Mouse (Mus musculus): ENCODE data around the gene Osbpl9.
A peak's percentile ranks its signal among the peaks of the same experiment; 100 is the strongest.

Gene Osbpl9

DNA sequence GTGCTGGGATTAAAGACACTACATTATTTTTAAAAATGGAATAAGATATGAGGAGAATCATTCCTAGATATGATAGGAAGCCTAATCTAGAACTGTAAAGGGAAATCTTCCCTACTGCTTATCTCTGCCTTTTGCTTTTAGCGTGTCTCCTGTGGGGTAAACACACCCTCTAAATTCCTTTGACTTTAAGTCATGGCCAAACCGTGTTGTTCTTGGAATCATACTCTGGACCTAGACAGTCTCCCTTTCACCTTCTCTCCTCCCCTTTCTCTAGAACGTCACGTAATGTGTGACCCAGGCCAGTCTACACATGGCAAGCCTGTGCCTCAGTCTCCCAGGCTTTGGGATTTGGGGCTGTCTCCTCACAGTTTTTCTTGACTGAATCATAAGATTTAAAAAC lies 153.8 kb downstream of the Osbpl9 start:
- DNase-seq (ENCODE audit: inconsistent age in 2 of 2, low spot score in 1 of 2): peak in 1 of 2 experiments; percentile 68

DNA sequence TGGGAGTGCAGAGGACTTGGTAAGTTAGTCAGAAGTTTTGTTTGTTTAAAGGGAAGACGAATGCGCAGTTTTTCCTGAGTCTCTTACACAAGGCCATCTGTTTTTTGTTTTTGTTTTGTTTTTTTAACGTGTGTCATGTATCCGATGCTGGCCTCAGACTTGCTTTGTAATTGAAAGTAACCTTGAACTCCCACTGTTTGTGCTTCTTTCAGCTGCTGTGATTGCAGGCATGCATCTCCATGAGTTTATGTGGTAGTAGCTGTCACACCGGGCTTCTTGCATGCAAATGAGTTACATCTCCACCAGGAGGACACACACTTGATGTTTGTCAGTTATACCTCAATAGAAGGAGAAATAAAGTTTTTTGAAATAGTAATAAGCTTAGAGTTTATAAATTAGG lies 158.3 kb downstream of the Osbpl9 start:
- peak in 1 of 2 experiments; percentile 69 for DNase-seq (ENCODE audit: inconsistent age in 2 of 2, low spot score in 1 of 2)

DNA sequence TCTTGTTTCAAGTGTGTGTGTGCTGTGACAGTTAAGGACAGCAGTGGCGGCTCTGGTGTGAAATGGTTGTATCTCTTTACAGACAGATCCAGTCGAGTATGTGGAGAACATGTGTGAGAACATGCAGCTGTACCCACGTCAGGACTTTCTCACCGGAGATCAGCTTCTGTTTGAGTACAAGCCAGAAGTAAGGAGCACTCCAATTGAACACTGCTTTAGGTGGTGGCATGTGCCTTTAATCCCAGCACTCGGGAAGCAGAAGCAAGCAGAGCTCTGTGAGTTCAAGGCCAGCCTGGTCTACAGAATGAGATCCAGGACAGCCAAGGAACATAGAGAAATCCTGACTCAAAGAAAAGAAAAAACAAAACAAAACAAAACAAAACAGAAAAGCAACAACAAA lies 158.8 kb downstream of the Osbpl9 start:
- peak in 1 of 2 experiments; percentile 58 for DNase-seq (ENCODE audit: inconsistent age in 2 of 2, low spot score in 1 of 2)

DNA sequence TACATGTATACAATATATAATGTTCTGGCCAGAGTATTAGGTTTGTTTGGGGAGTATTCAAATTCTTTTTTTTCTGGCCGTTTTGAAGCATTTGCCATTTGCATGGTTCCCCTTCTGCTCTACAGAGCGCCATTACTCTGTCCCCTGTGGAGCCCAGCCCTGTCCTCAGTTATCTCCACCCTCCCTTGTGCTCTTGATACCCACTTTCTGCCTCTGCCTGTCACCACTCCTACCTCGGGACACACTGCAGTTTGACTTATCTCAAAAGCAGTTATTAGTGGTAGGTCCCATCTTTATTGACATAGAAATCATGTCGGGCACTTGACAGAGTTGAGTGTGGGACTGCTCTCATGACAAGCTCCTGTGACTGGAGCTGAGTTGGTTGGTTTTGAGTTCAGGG lies 159.3 kb downstream of the Osbpl9 start:
- no peak for DNase-seq (ENCODE audit: inconsistent age in 2 of 2, low spot score in 1 of 2)

DNA sequence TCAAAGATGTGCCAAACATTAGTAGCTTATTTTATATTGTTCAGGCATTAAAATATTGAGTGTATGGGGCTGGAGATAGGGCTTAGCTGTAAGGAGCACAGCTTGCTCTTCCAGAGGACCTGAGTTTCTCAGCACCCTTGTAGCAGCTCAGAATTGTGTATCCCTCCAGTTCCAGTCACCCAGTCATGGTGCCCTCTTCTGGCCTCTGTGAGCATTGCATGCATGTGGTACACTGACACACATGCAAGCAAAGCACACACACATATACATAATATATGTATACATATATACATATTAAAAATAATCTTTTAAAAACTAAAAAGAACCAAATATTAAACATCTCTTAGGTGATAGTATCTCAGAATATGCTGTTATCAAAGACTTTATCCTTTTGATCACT lies 165.7 kb downstream of the Osbpl9 start:
- peak; percentile 53 to 85 for DNase-seq (ENCODE audit: inconsistent age in 2 of 2, low spot score in 1 of 2)

DNA sequence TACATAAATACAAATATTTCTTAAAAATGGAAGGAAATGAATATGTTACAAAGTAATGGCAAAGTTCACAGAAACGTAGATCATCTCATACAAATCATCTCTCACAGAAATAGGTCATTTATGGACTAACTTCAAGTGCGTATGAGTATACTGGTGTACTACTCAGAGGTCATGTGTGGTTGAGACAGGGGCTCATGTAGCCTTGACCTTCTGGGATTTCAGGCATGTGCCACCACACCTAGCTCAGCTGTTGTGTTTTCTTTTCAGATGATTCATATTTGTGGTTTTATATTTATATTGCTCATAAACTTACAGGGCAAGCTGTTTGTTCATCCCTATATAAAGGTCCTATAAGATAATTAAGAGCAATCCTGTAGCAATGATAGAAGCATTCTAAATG lies 171.8 kb downstream of the Osbpl9 start:
- peak in 1 of 2 experiments; percentile 64 for DNase-seq (ENCODE audit: inconsistent age in 2 of 2, low spot score in 1 of 2)

DNA sequence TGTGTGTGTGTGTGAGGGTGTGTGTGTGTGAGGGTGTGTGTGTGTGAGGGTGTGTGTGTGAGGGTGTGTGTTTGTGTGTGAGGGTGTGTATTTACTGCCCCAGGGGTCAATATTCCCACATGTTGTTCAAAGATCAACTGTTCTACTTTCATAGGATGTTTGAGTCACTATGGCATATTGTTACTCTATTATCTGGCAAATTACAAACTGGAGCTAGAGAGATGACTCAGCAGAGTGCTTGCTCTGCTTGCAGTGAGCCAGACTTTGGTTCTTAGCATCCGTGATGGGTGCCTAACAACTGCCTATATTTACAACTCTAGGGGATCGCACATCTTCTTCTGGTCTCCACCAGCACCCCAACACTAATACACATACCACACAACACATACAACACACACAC lies 172.2 kb downstream of the Osbpl9 start:
- no peak for DNase-seq (ENCODE audit: inconsistent age in 2 of 2, low spot score in 1 of 2)

DNA sequence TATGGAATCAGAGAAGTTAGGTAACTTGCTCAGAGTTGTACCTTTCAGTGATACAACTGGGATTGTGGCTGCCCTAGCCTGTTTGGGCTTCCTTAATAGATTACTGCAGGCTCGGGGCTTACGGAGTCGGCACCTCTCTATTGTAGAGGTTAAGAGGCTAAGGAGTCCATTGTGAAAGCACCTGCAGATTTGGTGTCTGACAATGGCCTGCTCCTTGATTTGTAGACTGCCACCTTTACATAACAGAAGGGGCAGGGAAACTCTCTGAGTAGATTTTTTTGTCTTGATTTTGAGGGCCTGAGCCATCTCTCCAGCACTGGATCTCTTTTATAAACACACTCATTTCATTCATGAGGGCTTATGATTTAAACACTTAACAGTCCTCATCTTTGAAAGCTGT lies 175.5 kb downstream of the Osbpl9 start:
- no peak for DNase-seq (ENCODE audit: inconsistent age in 2 of 2, low spot score in 1 of 2)

DNA sequence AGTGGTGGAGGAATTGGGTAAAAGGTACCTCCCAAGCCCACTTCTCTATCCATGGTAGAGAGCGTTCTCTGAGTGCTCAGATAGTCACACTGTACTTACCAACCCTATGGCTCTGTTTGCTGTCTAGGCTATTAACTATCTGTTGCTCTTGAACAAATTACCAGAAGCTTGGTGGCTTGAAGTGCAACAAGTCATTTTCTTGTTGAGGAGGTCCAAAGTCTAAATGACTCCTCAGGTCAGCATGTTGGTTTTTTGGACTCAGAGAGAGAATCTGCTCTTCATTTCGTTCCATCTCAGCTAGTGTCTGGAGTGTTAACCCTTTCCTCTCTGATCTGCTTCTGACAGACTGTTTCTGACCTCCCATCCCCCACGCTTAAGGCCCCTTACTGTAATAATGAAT lies 177.0 kb downstream of the Osbpl9 start:
- DNase-seq (ENCODE audit: inconsistent age in 2 of 2, low spot score in 1 of 2): no peak

DNA sequence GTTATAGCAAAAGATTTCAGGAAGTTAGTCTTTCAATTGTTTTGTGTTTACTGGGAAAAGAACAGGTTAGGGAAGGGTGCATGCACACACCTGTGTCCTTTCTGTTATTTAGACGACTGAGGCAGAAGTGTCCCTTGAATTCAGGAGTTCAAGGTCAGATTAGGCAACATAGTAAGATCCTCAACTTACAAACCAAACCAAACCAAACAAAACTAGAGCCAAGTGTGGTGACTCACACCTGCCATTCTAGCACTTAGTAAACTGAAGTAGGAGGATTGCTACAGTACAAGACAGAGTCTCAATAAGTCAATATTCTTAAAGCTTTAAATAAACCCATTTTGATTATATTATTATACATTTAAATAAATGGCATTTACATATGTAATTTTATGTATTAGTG lies 180.1 kb downstream of the Osbpl9 start:
- peak; percentile 39 to 78 for DNase-seq (ENCODE audit: inconsistent age in 2 of 2, low spot score in 1 of 2)

DNA sequence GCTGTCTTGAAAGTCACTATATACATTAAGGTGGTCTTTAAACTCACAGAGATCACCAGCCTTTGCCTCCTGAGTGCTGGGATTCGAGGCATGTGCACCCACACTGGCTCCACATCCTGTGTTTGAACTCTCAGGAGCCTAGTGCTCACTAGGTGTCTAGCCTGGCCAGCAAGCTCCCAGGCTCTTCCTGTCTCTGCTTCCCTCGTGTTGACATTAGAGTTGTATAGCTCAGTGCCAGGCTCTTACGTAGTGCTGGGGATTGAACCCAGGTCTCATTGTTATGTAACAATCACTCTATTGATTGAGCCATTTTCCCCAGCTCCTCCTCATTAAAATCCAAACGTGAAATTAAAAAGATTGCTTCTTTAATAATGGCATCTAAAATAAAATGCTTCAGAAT lies 182.8 kb downstream of the Osbpl9 start:
- no peak for DNase-seq (ENCODE audit: inconsistent age in 2 of 2, low spot score in 1 of 2)

DNA sequence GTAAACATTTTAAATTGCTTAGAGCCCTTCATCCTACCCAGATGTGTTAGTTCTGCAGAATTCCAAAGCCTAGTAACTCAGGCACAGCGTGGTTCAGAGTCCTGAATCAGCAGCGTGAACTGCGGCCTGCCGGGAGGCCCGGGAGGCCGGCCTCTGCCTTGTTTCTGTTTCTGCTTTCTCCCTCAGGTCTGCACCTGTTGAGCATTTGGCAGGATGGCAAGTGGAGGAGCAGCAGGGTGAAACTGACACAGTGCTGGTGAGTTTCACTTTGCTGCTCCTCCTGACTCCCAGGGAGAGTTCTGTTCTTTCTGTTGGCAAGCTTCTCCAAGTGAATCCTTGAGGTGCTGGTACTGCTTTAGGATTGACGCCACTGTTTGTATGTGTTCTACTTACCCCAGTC lies 184.6 kb downstream of the Osbpl9 start:
- no peak for DNase-seq (ENCODE audit: inconsistent age in 2 of 2, low spot score in 1 of 2)

DNA sequence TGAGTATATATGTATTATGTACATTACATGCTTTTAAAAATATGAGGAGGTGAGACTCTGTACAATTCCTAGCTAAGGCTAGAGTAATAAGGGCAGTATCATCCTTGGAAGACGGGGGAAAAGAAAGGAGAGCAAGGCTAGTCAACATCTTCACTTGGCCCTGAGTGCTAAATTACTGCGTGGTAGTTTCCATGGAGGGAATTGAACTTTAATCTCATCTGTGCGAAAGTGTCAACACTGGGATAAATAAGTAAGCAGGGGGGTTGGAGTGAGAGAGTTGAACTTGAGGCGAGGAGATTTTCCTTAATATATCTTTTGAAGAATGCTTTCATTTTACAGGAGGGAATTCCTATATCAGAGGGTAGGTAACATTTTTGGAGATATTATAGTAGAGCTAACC lies 188.0 kb downstream of the Osbpl9 start:
- no peak for DNase-seq (ENCODE audit: inconsistent age in 2 of 2, low spot score in 1 of 2)
